Mouse (Mus musculus): ENCODE measurements around the gene Chil1. TPM values are rescaled to one million over a fixed set of nuclear protein-coding genes. Genes with fewer than 3 reads are reported as not detected.

Chil1 gene
- polyA plus RNA-seq, 1 experiment from 2014 or later, result 2.8 TPM

GRCm38 (mm10) chr1:134229806-134230575, 48.0 kb downstream of the Chil1 start:
- Histone ChIP-seq H3K36me3 (no peaks in the 10 kb centered on the region), H3K4me1 (replicated peaks) (peaks cover 30% of the 10 kb centered on the region), H3K4me3 (no peak overlapping the region), H3K4me2 (no peak overlapping the region), H3K27ac (replicated peaks) (no peak overlapping the region), H3K27me3 (peaks cover 20% of the 10 kb centered on the region), H3K9me3 (no peaks in the 10 kb centered on the region), H3K9ac (no peak overlapping the region)
- WGBS, result 76% methylated on average over 5 of the region's 5 CpGs
- no peak for ATAC-seq (ENCODE audit: low read depth)

GRCm38 (mm10) chr1:134230638-134231228, 48.8 kb downstream of the Chil1 start:
- H3K36me3 ChIP-seq, result no peaks in the 10 kb centered on the region
- no peak overlapping the region for H3K4me3 ChIP-seq
- ATAC-seq (ENCODE audit: low read depth), result no peak
- peaks cover 37% of the 10 kb centered on the region for H3K4me1 ChIP-seq (replicated peaks)
- peaks cover 26% of the 10 kb centered on the region for H3K27me3 ChIP-seq
- no peak overlapping the region for H3K4me2 ChIP-seq
- H3K9me3 ChIP-seq, result no peaks in the 10 kb centered on the region
- no peak overlapping the region for H3K9ac ChIP-seq
- 85% methylated on average over 10 of the region's 10 CpGs for whole genome bisulfite sequencing
- H3K27ac ChIP-seq (replicated peaks), result no peak overlapping the region

- 78% methylated on average over 3 of the region's 3 CpGs for WGBS
- H3K4me2 ChIP-seq, result no peak overlapping the region
- no peaks in the 10 kb centered on the region for H3K36me3 ChIP-seq
- H3K4me1 ChIP-seq (replicated peaks), result peaks cover 41% of the 10 kb centered on the region
- no peak overlapping the region for H3K27ac ChIP-seq (replicated peaks)
- no peak overlapping the region for H3K4me3 ChIP-seq
- no peak for ATAC-seq (ENCODE audit: low read depth)
- H3K9me3 ChIP-seq, result no peaks in the 10 kb centered on the region
- no peak overlapping the region for H3K9ac ChIP-seq
- H3K27me3 ChIP-seq, result peaks cover 32% of the 10 kb centered on the region
Measured at GRCm38 (mm10) chr1:134231270-134231669, 49.3 kb downstream of the Chil1 start.

GRCm38 (mm10) chr1:134231681-134232080, 49.7 kb downstream of the Chil1 start:
- Histone ChIP-seq H3K27ac (replicated peaks) (no peak overlapping the region), H3K4me2 (no peak overlapping the region), H3K4me1 (replicated peaks) (peaks cover 41% of the 10 kb centered on the region), H3K4me3 (no peak overlapping the region), H3K36me3 (no peaks in the 10 kb centered on the region), H3K9ac (no peak overlapping the region), H3K9me3 (no peaks in the 10 kb centered on the region), H3K27me3 (peaks cover 36% of the 10 kb centered on the region)
- WGBS, result 78% methylated on average over 3 of the region's 3 CpGs
- ATAC-seq (ENCODE audit: low read depth), result no peak

- Histone ChIP-seq H3K27ac (replicated peaks) (peak overlapping the region; percentile 61), H3K4me1 (replicated peaks) (peaks cover 41% of the 10 kb centered on the region), H3K36me3 (no peaks in the 10 kb centered on the region), H3K9ac (0 out of 2 replicates have a peak overlapping the region, but pooled peaks have one; percentile 22), H3K27me3 (peaks cover 42% of the 10 kb centered on the region), H3K4me3 (no peak overlapping the region), H3K9me3 (no peaks in the 10 kb centered on the region), H3K4me2 (peak overlapping the region; percentile 82)
- no peak for ATAC-seq (ENCODE audit: low read depth)
- 64% methylated on average over 8 of the region's 8 CpGs for WGBS
Measured at GRCm38 (mm10) chr1:134232326-134232725, 50.4 kb downstream of the Chil1 start.

GRCm38 (mm10) chr1:134232778-134233531, 51.0 kb downstream of the Chil1 start:
- H3K4me2 ChIP-seq, result peak overlapping the region; percentile 82

GRCm38 (mm10) chr1:134233681-134234454, 51.9 kb downstream of the Chil1 start:
- 46% methylated on average over 19 of the region's 19 CpGs for WGBS
- H3K4me2 ChIP-seq, result peak overlapping the region; percentile 82
- no peak for ATAC-seq (ENCODE audit: low read depth)
- no peaks in the 10 kb centered on the region for H3K9me3 ChIP-seq
- H3K9ac ChIP-seq, result peak overlapping the region; percentile 71
- H3K4me1 ChIP-seq (replicated peaks), result peaks cover 41% of the 10 kb centered on the region
- peak overlapping the region; percentile 46 for H3K4me3 ChIP-seq
- no peak overlapping the region for H3K27ac ChIP-seq (replicated peaks)
- H3K36me3 ChIP-seq, result no peaks in the 10 kb centered on the region
- H3K27me3 ChIP-seq, result peaks cover 48% of the 10 kb centered on the region

More at GRCm38 (mm10) chr1:134232778-134233531, 51.0 kb downstream of the Chil1 start:
- peaks cover 48% of the 10 kb centered on the region for H3K27me3 ChIP-seq
- H3K9me3 ChIP-seq, result no peaks in the 10 kb centered on the region
- no peaks in the 10 kb centered on the region for H3K36me3 ChIP-seq
- H3K4me1 ChIP-seq (replicated peaks), result peaks cover 41% of the 10 kb centered on the region
- peak overlapping the region; percentile 71 for H3K9ac ChIP-seq
- peak; percentile 37 for ATAC-seq (ENCODE audit: low read depth)
- WGBS, result 38% methylated on average over 12 of the region's 12 CpGs
- H3K4me3 ChIP-seq, result peak overlapping the region; percentile 46; the same call in 1 of the 2 replicates
- H3K27ac ChIP-seq (replicated peaks), result peak overlapping the region; percentile 61

- peak overlapping the region; percentile 71 for H3K9ac ChIP-seq
- no peaks in the 10 kb centered on the region for H3K36me3 ChIP-seq
- H3K27me3 ChIP-seq, result peaks cover 48% of the 10 kb centered on the region
- ATAC-seq (ENCODE audit: low read depth), result peak; percentile 57
- H3K4me2 ChIP-seq, result peak overlapping the region; percentile 82
- peak overlapping the region; percentile 46 for H3K4me3 ChIP-seq
- H3K27ac ChIP-seq (replicated peaks), result no peak overlapping the region
- under 1% methylated on average over 41 of the region's 41 CpGs for WGBS
- no peaks in the 10 kb centered on the region for H3K9me3 ChIP-seq
- peaks cover 41% of the 10 kb centered on the region for H3K4me1 ChIP-seq (replicated peaks)
Measured at GRCm38 (mm10) chr1:134234455-134235390, 52.7 kb downstream of the Chil1 start.

GRCm38 (mm10) chr1:134235391-134235921, 53.5 kb downstream of the Chil1 start, which contains the start of gene Adora1:
Adora1 (minus strand) TSS chr1:134235431.
- peak within 1 kb of the TSS; percentile 71 for H3K9ac ChIP-seq
- H3K4me2 ChIP-seq, result peak within 1 kb of the TSS; percentile 82
- H3K9me3 ChIP-seq, result no peaks in the 10 kb centered on the region
- no peak within 1 kb of the TSS for H3K27ac ChIP-seq (replicated peaks)
- peak; percentile 20 for ATAC-seq (ENCODE audit: low read depth)
- H3K4me1 ChIP-seq (replicated peaks), result peaks cover 41% of the 10 kb centered on the region
- no peaks in the 10 kb centered on the region for H3K36me3 ChIP-seq
- under 1% methylated on average over 30 of the region's 37 CpGs for WGBS
- peaks cover 54% of the 10 kb centered on the region for H3K27me3 ChIP-seq
- H3K4me3 ChIP-seq, result peak within 1 kb of the TSS; percentile 46

- H3K4me2 ChIP-seq, result peak overlapping the region; percentile 82; the same call in 1 of the 2 replicates
- no peak overlapping the region for H3K4me3 ChIP-seq
- H3K4me1 ChIP-seq (replicated peaks), result peaks cover 41% of the 10 kb centered on the region
- 39% methylated on average over 3 of the region's 3 CpGs for WGBS
- H3K27me3 ChIP-seq, result peaks cover 54% of the 10 kb centered on the region
- no peaks in the 10 kb centered on the region for H3K9me3 ChIP-seq
- no peak overlapping the region for H3K27ac ChIP-seq (replicated peaks)
- ATAC-seq (ENCODE audit: low read depth), result no peak
- no peak overlapping the region; the same call in 1 of the 2 replicates for H3K9ac ChIP-seq
- no peaks in the 10 kb centered on the region for H3K36me3 ChIP-seq
Measured at GRCm38 (mm10) chr1:134236142-134236541, 54.2 kb downstream of the Chil1 start.

All from neural tube, embryonic 13.5 days (tissue).